Mouse (Mus musculus): ENCODE results near the gene Emc10. TPM values are rescaled to one million over a fixed set of nuclear protein-coding genes. Genes with fewer than 3 reads are reported as not detected.

Emc10 gene
- total RNA-seq, 2 experiments from 2014 or later: 27.4 to 42.4 TPM

- ATAC-seq (ENCODE audit: poor library complexity, severe bottlenecking): no peak
Measured at GRCm38 (mm10) chr7:44526414-44527154, 30.3 kb upstream of the Emc10 start.

GRCm38 (mm10) chr7:44525126-44525832 is 28.9 kb upstream of the Emc10 start:
- ATAC-seq (ENCODE audit: poor library complexity, severe bottlenecking): no peak

- ATAC-seq (ENCODE audit: poor library complexity, severe bottlenecking): no peak
Measured at GRCm38 (mm10) chr7:44524502-44524901, 28.2 kb upstream of the Emc10 start, which contains the start of gene Mybpc2. Mybpc2 (minus strand) TSS chr7:44524656.

DNA sequence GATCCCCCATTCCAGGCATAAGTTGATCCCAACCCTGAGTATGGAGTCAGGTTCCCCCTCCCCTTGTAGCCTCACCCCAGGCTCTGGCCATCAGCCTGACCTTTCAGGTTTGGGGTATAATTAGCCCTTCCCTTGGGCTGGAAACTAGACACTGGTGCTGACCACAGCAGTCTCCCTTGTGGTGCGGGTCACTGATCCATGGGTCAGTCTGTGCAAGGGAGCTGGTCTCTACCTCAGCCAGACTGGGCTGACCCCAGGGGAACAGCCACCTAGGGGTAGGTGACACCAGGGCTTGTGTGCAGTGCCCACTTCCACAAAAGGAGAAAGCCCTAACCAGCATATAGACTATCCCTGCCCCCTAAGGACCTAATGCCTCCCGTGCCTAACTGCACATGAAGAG is 26.7 kb upstream of the Emc10 start:
- no peak for ATAC-seq (ENCODE audit: poor library complexity, severe bottlenecking)

DNA sequence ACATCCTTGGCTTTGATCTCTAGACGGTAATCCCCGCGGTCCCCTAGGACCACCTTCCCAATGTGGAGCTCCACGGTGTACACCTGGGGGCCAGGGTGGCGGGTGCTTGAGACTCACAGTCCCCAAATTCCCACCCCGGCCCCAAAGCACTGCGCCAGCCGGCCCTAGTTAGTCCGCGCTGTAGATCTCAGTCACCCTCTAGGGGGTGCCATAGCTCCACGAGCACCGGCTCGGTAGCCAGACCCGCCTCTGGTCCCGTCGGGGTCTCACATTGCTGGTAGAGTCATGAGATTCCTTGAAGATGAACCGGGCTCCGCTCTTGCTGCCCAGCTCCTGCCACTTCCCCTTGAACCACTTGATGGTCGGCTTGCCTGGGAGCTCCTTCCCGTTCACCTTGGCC is 25.4 kb upstream of the Emc10 start:
- ATAC-seq (ENCODE audit: poor library complexity, severe bottlenecking): peak; percentile 59

- ATAC-seq (ENCODE audit: poor library complexity, severe bottlenecking): no peak
Measured at GRCm38 (mm10) chr7:44520990-44521389, 24.7 kb upstream of the Emc10 start.

GRCm38 (mm10) chr7:44519240-44519913 is 23.0 kb upstream of the Emc10 start:
- no peak for ATAC-seq (ENCODE audit: poor library complexity, severe bottlenecking)

DNA sequence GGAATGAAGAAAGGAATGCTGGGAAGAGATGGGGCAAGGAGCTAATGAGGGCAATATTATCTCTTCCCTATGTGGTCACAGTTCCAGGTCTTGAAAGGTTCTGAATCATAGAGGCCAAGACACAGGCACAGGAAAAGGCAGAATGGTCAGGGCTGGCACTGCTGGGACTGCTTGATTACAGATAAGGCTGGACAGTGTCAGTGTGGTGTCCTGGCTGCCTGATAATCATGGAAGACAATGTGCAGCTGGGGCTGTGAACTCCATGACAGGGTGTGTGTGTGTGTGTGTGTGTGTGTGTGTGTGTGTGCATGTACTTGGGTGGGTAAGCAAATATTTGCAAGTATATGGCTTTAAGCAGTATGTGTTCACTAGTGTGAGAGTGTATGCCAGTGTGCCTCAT is 11.2 kb upstream of the Emc10 start:
- ATAC-seq (ENCODE audit: poor library complexity, severe bottlenecking): no peak

- peak; percentile 86 for ATAC-seq (ENCODE audit: poor library complexity, severe bottlenecking)
Measured at GRCm38 (mm10) chr7:44501563-44502115, 5.3 kb upstream of the Emc10 start.

GRCm38 (mm10) chr7:44500046-44500445 is 3.7 kb upstream of the Emc10 start:
- ATAC-seq (ENCODE audit: poor library complexity, severe bottlenecking): no peak

GRCm38 (mm10) chr7:44498922-44499321 is 2.6 kb upstream of the Emc10 start:
- no peak for ATAC-seq (ENCODE audit: poor library complexity, severe bottlenecking)

DNA sequence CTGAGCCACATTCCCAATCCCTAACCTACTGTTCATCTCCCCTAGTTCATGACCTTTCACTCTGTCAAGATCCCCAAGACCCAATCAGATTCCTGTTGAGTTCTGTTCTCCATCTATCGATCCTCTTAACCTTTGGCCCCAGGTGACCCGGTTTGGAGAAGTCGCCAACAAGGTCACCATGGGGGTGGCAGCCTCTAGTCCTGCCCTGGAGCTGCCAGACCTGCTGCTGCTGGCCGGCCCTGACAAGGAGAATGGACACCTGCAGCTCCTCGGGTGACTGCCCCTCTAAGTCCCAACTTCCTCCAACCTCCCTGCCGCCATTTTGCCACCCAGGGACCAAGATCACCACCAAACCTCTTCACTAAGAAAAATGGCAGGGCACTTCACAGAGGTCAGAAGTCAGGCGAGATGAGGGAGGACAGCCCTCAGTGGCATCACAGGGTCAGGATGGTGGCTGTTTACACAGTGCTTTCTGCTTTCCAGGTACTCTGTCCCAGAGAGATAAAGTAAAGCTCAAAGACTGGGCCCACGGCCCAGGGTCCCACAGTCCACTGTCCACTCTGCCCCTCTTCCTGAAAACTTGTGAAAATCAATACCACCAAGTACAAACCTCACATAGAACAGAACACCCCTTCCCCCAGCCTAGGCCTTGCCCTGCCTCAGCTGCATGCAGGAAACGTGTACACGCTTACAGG is 1.2 kb upstream of the Emc10 start:
- ATAC-seq (ENCODE audit: poor library complexity, severe bottlenecking): no peak

GRCm38 (mm10) chr7:44496771-44497109 is 411 bp upstream of the Emc10 start:
- no peak for ATAC-seq (ENCODE audit: poor library complexity, severe bottlenecking)

- no peak for ATAC-seq (ENCODE audit: poor library complexity, severe bottlenecking)
Measured at GRCm38 (mm10) chr7:44495086-44495485, 1.2 kb downstream of the Emc10 start.

- ATAC-seq (ENCODE audit: poor library complexity, severe bottlenecking): no peak
Measured at GRCm38 (mm10) chr7:44494681-44495080, 1.6 kb downstream of the Emc10 start.

DNA sequence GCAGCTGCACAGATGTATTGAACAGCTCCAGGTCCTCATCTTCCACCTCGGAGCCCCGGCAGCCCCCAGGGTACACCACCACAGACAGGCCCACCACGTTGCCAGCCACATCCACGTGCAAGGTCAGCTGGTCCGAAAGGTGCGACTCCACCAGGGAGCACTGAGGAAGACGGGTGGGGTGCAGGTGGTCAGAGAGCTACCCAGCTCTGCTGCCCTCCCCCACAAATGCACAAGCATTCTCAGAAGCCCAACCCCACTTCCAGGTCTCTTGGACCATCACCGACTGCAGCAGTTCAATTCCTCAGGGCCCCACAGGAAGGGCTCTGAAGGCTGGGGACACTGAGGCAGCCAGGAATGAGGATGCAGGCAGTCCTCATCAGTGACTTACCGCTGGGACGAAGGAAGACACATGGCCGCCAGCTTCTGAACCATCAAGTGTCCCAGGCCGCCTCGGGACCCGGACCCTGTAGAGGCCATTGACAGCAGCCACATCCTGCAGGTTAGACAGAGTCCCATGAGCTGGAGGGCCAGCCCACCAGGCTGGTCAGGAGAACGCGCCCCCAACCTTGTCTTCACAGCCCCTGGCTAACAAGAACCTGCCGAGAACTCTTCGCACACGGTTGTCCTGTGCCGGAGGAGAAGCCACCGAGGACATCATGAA is 4.0 kb downstream of the Emc10 start:
- no peak for ATAC-seq (ENCODE audit: poor library complexity, severe bottlenecking)

DNA sequence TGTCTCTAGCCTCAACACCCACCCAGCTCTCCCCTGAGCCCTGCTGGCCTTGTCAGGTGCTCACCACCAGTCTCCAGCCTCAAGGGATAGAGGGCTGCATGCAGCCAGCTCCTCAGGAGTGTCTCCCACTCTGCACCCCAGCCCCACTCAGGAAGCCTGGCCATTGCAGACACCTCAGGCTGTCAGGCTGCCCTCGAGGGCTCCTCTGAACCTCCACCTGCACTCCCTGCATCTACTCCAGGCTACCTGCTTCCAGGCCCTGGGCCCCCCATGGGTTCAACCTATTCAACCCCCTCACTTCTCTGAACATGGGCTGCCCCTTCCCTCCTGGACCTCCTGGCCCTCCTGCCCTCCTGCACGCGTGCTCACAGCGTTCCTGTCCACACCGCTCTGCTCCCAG is 4.9 kb downstream of the Emc10 start:
- ATAC-seq (ENCODE audit: poor library complexity, severe bottlenecking): no peak

DNA sequence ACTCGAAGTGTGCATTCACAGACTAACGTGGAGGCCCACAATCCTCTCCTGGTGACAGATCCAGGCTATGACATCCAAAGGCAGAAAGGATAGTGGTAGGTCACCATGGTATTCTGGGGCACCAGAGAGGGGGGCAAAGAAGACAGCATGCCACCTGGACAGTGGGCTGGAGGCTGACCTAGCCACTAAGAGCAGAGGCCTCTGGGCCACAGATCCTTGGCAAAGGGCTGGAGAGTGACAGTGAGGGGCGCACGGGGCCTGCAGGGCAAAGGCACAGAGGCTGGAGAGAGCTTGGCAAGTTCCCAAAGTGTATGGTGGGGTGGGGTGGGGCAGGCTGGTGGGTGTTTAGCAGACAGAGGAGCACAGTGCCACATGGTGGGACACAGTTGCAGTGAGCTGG is 6.0 kb downstream of the Emc10 start:
- ATAC-seq (ENCODE audit: poor library complexity, severe bottlenecking): no peak

GRCm38 (mm10) chr7:44488545-44488944 is 7.8 kb downstream of the Emc10 start:
- ATAC-seq (ENCODE audit: poor library complexity, severe bottlenecking): no peak

GRCm38 (mm10) chr7:44487936-44488335 is 8.4 kb downstream of the Emc10 start:
- no peak for ATAC-seq (ENCODE audit: poor library complexity, severe bottlenecking)
